Mouse (Mus musculus): ENCODE measurements around the gene Ikzf1.

GRCm38 (mm10) chr11:11815737-11816136 is 130.9 kb downstream of the Ikzf1 start:
- TF ChIP-seq ZNF384 (IDR thresholded peaks at IDR 0.05; ENCODE audit: low read depth, low read length) = no peak
- TF ChIP-seq HCFC1 (IDR thresholded peaks at IDR 0.05; ENCODE audit: borderline replicate concordance, insufficient read depth, low read length) = no peak
- no peak for TF ChIP-seq ZC3H11A (IDR thresholded peaks at IDR 0.05; ENCODE audit: borderline replicate concordance, low read depth, low read length)

Measured in ES-E14 (cell line).